Mouse (Mus musculus): ENCODE data around the gene Insc.

DNA sequence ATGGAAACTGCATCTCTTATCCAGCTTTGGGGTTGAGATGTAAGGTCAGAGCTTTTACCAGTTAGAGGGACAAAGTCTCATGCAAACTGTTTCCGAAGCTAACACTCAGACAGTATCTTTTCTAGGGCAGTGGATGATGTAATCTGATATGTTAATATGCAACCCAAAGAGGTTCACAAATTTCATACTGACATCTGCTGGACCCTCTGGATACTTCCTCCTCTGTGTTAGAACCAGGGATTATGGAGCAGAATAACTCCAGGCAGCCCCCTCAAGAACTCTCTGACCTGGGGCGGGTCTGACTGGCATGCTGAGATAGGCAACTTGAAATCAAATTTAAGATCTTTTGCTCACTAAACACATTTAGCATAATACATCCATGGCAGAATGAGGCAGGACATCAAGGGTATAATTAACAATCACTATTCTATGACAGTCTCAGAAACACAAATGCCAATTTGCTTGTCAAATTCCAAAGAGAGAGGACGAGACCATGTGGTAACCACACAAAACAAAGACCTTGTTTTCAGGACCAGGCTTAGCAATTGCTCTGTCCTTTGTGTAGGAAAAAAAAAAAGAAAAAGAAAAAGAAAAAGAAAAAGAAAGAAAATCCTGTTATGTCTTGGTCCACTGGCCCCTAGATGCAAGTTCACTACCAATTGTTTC is 117.5 kb downstream of the Insc start:
- TF ChIP-seq CTCF (IDR thresholded peaks at IDR 0.05; ENCODE audit: borderline replicate concordance, insufficient read depth, low read length) (no peak), POLR2A (IDR thresholded peaks at IDR 0.05; ENCODE audit: low read depth, low read length) (no peak)

Data from embryonic fibroblast, embryonic 13.5 days (primary cell).